ENCODE assay signal across 8 mouse cellular contexts in the genomic region with DNA sequence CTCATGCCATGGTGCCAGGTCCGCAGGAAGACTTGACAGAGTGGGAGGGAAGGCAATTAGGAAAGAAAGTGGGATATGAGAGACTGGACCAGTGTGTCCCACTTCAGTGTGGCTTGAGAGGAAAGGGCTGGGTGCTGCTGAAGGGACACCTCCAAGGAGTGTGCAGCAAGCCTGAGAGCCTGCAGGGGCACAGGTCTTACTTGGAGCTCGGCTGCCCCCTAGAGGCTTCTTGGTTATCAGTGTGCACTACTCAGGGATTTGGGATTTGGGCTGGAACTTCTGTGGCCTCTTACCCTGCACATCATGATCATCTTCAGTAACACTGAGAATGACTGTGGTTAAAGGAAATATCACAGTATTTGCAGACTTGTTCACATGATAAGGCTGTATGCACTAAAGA.
DNase-seq lines count a peak whose midpoint lies in the region; ATAC-seq and TF ChIP-seq lines count a peak whose summit lies in the region.

No protein-coding gene starts in this region.

- H3K9ac ChIP-seq in heart, embryonic 15.5 days, result no peak overlapping the region
- no peak overlapping the region for H3K9ac ChIP-seq in liver, embryonic 14.5 days (replicated peaks)

- H3K27me3 ChIP-seq in C2C12 (ENCODE audit: control insufficient read depth, insufficient read depth, insufficient read length), result no peaks in the 10 kb centered on the region
- H3K27me3 ChIP-seq in heart, embryonic 15.5 days, result no peaks in the 10 kb centered on the region
- H3K27me3 ChIP-seq in liver, embryonic 14.5 days (ENCODE audit: control insufficient read depth, insufficient read depth, low read length), result no peaks in the 10 kb centered on the region

- TF ChIP-seq EP300 in liver, embryonic 14.5 days (IDR thresholded peaks at IDR 0.05; ENCODE audit: low read depth), result no peak

- no peak overlapping the region for H3ac ChIP-seq in C2C12 (ENCODE audit: control insufficient read depth, insufficient read length, low read depth)

- H3K9me3 ChIP-seq in heart, embryonic 15.5 days (replicated peaks), result no peaks in the 10 kb centered on the region
- H3K9me3 ChIP-seq in liver, embryonic 14.5 days (ENCODE audit: control insufficient read depth, low read length), result no peaks in the 10 kb centered on the region

- H3K79me3 ChIP-seq in C2C12 (ENCODE audit: low read depth), result no peaks in the 10 kb centered on the region

- no peak overlapping the region for H3K4me2 ChIP-seq in heart, embryonic 15.5 days
- H3K4me2 ChIP-seq in liver, embryonic 14.5 days (ENCODE audit: low read depth), result no peak overlapping the region

- no peaks in the 10 kb centered on the region for H3K36me3 ChIP-seq in C2C12 (ENCODE audit: control insufficient read depth, insufficient read depth)
- H3K36me3 ChIP-seq in heart, embryonic 15.5 days, result no peaks in the 10 kb centered on the region
- no peaks in the 10 kb centered on the region for H3K36me3 ChIP-seq in liver, embryonic 14.5 days (replicated peaks; ENCODE audit: control insufficient read depth, insufficient read depth, low read depth)

- no peak overlapping the region for H3K4me3 ChIP-seq in C2C12 (ENCODE audit: insufficient read depth, poor library complexity, severe bottlenecking)
- no peak overlapping the region for H3K4me3 ChIP-seq in heart, embryonic 15.5 days
- H3K4me3 ChIP-seq in liver, embryonic 14.5 days (ENCODE audit: insufficient read depth in 1 of 2, low read depth in 2 of 2, low read length in 2 of 2), result no peak overlapping the region
- H3K4me3 ChIP-seq in olfactory bulb, adult 2 months (ENCODE audit: insufficient read depth, low read depth, low read length), result no peak overlapping the region

- DNase-seq in brain, embryonic 14.5 days (ENCODE audit: low read depth), result peak; percentile 90
- peak; percentile 84 for DNase-seq in kidney, postnatal 14 days
- peak; percentile 19 to 22 (median 20) for DNase-seq in liver, embryonic 14.5 days (ENCODE audit: low read depth in 3 of 3, low spot score in 3 of 3)
- DNase-seq in testis, postnatal 10 days (ENCODE audit: low spot score), result peak; percentile 91

- H3K4me1 ChIP-seq in heart, embryonic 15.5 days (replicated peaks), result no peaks in the 10 kb centered on the region
- H3K4me1 ChIP-seq in liver, embryonic 14.5 days (replicated peaks; ENCODE audit: control insufficient read depth in 2 of 2, insufficient read depth in 2 of 2, low read length in 1 of 2), result no peaks in the 10 kb centered on the region
- H3K4me1 ChIP-seq in olfactory bulb, adult 2 months (ENCODE audit: control insufficient read depth, insufficient read depth, low read length), result 0 out of 2 replicates have a peak, but pooled peaks cover 2% of the 10 kb centered on the region

- no peak overlapping the region for H3K27ac ChIP-seq in heart, embryonic 15.5 days
- H3K27ac ChIP-seq in liver, embryonic 14.5 days, result no peak overlapping the region
- no peak overlapping the region for H3K27ac ChIP-seq in olfactory bulb, adult 2 months (ENCODE audit: insufficient read depth, low read depth, low read length)

- peak; percentile 62 for TF ChIP-seq CTCF in C2C12 (IDR thresholded peaks at IDR 0.05; ENCODE audit: control insufficient read depth, insufficient read depth, insufficient read length)
- peak; percentile 91 for TF ChIP-seq CTCF in brain, embryonic 14.5 days (IDR thresholded peaks at IDR 0.05; ENCODE audit: borderline replicate concordance, extremely low read depth, insufficient read depth, insufficient read length)
- TF ChIP-seq CTCF in liver, embryonic 14.5 days (IDR thresholded peaks at IDR 0.05; ENCODE audit: low read depth), result peak; percentile 67
- peak; percentile 62 for TF ChIP-seq CTCF in olfactory bulb, adult 2 months (IDR thresholded peaks at IDR 0.05; ENCODE audit: insufficient read depth, low read depth, low read length)

- no peak for TF ChIP-seq POLR2A in brain, embryonic 14.5 days (IDR thresholded peaks at IDR 0.05; ENCODE audit: borderline replicate concordance, extremely low read depth, insufficient read depth, insufficient read length, poor library complexity, severe bottlenecking)
- TF ChIP-seq POLR2A in olfactory bulb, adult 2 months (IDR thresholded peaks at IDR 0.05; ENCODE audit: insufficient read depth, low read depth, low read length), result no peak

- WGBS in heart, embryonic 15.5 days, result 43% methylated on average over 2 of the region's 2 CpGs
- WGBS in liver, embryonic 14.5 days (ENCODE audit: insufficient replicate concordance), result 41% methylated on average over 2 of the region's 2 CpGs
- 33% methylated on average over 2 of the region's 2 CpGs for WGBS in olfactory bulb, adult 2 months

- H3K79me2 ChIP-seq in C2C12 (ENCODE audit: control insufficient read depth, insufficient read depth), result no peaks in the 10 kb centered on the region

- peak; percentile 68; the same call in 1 of the 2 replicates for ATAC-seq in erythroblast, adult 5-6 weeks (replicated peaks; ENCODE audit: low FRiP score, poor library complexity, severe bottlenecking)
- peak; percentile 64; the same call in 1 of the 2 replicates for ATAC-seq in heart, embryonic 15.5 days (replicated peaks; ENCODE audit: insufficient number of reproducible peaks, insufficient read depth, low FRiP score, low read depth)
- ATAC-seq in liver, embryonic 14.5 days (ENCODE audit: insufficient read depth), result no peak

TF ChIP-seq in C2C12, 6 proteins besides CTCF, POLR2A, EP300 and RAD21:
- no peak for TF ChIP-seq USF1 (IDR thresholded peaks at IDR 0.05; ENCODE audit: low read depth)
- TF ChIP-seq FOSL1 (IDR thresholded peaks at IDR 0.05; ENCODE audit: insufficient read depth, low read length, poor library complexity, severe bottlenecking), result no peak
- TF ChIP-seq MAX (IDR thresholded peaks at IDR 0.05), result no peak
- no peak for TF ChIP-seq CEBPB (IDR thresholded peaks at IDR 0.05; ENCODE audit: low read depth)
- no peak for TF ChIP-seq MYOG (IDR thresholded peaks at IDR 0.05; ENCODE audit: control insufficient read depth, extremely low read depth, insufficient read length)
- TF ChIP-seq MYOD1 (IDR thresholded peaks at IDR 0.05; ENCODE audit: control insufficient read depth, insufficient read length, low read depth), result no peak

Comparison
In these comparisons a context has a peak if more than half of its experiments do, and no peak if none do; other contexts are left out.
1. DNase-seq: peak in every context shown above with its lines; median percentile 91 in testis, postnatal 10 days; 90 in brain, embryonic 14.5 days; 84 in kidney, postnatal 14 days; 20 in liver, embryonic 14.5 days.